Mouse (Mus musculus): ENCODE measurements around the gene Rnf187. TPM values are rescaled to one million over a fixed set of nuclear protein-coding genes. Genes with fewer than 3 reads are reported as not detected.

The Rnf187 gene
- polyA plus RNA-seq, 1 experiment from 2014 or later: 168 TPM

DNA sequence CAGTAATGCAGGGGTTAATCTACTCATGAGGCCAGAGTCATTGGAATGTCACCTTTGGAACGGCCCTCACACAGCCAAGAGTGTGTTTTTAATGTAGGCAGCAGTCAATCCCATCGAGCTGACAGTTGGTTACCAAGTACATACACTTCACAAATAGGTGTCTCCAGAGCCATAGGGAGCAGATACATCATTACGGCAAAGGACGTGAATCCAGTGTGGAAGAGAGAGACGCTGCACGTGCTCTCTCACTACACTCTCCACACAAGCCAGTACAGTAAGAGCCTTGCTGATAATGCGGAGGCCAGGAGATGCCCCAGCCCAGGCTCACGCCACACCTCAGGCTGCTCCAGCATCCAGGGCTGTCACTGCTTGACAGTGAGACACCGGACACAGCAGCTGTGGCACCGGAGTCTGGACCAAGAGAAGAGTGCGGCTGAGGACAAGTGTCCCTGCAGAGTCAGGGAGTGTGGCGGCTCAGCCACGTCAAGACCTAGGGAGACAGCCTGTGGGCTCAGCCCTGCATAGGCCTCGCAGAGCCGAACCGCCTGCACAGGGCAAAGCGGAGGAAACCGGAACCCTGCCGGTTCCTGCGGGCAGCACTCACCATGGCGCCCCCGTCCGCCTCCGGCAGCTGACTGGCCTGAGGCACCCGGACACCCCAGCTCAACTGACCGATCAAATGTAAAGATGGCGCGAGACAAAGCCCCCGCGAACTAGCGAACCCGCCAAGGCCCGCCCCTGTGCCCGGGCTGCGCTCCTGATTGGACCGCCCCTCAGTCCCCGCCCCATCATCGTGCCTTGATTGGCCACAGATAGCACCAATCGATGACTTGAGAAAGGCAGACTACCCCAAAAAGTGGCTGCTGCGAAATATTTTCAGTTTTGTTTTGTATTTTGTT, 35.0 kb downstream of the Rnf187 start, which contains the start of gene Zfp39:
Zfp39 (minus strand) TSS at position 715 of the 899 bp plus-strand sequence.
- peak within 1 kb of the TSS; percentile 66 for H3K4me2 ChIP-seq (replicated peaks; ENCODE audit: low read depth, low read length)
- H3K27me3 ChIP-seq (replicated peaks; ENCODE audit: insufficient read depth, low read length): no peaks in the 10 kb centered on the region
- 4% methylated on average over 37 of the region's 40 CpGs for WGBS
- peaks cover 8% of the 10 kb centered on the region; the same call in 1 of the 2 replicates for H3K36me3 ChIP-seq (ENCODE audit: insufficient read depth, low read length)
- H3K9ac ChIP-seq (replicated peaks; ENCODE audit: low read depth): peak within 1 kb of the TSS; percentile 51
- ATAC-seq (peak; percentile 98), DNase-seq (ENCODE audit: low spot score) (peak; percentile 96)
- TF ChIP-seq CTCF (IDR thresholded peaks at IDR 0.05): peak; percentile 35
- TF ChIP-seq EP300 (IDR thresholded peaks at IDR 0.05): no peak
- H3K4me3 ChIP-seq (ENCODE audit: low read depth, low read length): peak within 1 kb of the TSS; percentile 54
- H3K4me1 ChIP-seq (ENCODE audit: insufficient read depth, low read depth, low read length): peaks cover 3% of the 10 kb centered on the region; the same call in 1 of the 2 replicates
- peak within 1 kb of the TSS; percentile 79 for H3K27ac ChIP-seq (ENCODE audit: low read length)
- no peaks in the 10 kb centered on the region for H3K9me3 ChIP-seq (ENCODE audit: low read length)

- H3K4me1 ChIP-seq (ENCODE audit: insufficient read depth, low read depth, low read length): peaks cover 3% of the 10 kb centered on the region; the same call in 1 of the 2 replicates
- no peak for ATAC-seq
- TF ChIP-seq EP300 (IDR thresholded peaks at IDR 0.05) (no peak), CTCF (IDR thresholded peaks at IDR 0.05) (no peak)
- H3K9ac ChIP-seq (replicated peaks; ENCODE audit: low read depth): no peak overlapping the region
- no peaks in the 10 kb centered on the region for H3K27me3 ChIP-seq (replicated peaks; ENCODE audit: insufficient read depth, low read length)
- H3K27ac ChIP-seq (ENCODE audit: low read length): no peak overlapping the region
- DNase-seq (ENCODE audit: low spot score): no peak
- H3K9me3 ChIP-seq (ENCODE audit: low read length): no peaks in the 10 kb centered on the region
- H3K4me3 ChIP-seq (ENCODE audit: low read depth, low read length): no peak overlapping the region
- H3K4me2 ChIP-seq (replicated peaks; ENCODE audit: low read depth, low read length): no peak overlapping the region
- H3K36me3 ChIP-seq (ENCODE audit: insufficient read depth, low read length): peaks cover 12% of the 10 kb centered on the region
These were observed 37.6 kb downstream of the Rnf187 start for GRCm38 (mm10) chr11:58901080-58901479.

DNA sequence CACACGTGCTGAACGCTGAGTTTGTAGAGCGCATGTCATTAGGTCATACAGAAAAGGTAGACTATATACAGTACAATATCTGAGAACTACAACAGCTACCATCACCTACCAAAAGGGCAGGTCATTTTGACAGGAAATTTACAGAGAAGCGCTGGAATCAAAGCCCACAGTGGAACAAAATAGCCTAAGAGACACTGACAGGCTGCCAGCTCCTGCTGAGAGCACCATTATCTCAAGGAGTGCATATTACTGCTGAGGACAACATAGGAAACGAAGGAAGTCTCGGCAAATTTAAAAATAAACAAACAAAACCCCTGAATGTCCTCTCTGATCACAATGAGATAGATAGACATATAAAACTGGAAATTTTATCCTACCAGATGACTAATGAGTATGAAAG, 41.2 kb downstream of the Rnf187 start:
- Histone ChIP-seq H3K4me3 (ENCODE audit: low read depth, low read length) (no peak overlapping the region), H3K4me1 (ENCODE audit: insufficient read depth, low read depth, low read length) (no peaks in the 10 kb centered on the region), H3K9me3 (ENCODE audit: low read length) (no peaks in the 10 kb centered on the region), H3K36me3 (ENCODE audit: insufficient read depth, low read length) (peaks cover 21% of the 10 kb centered on the region), H3K27ac (ENCODE audit: low read length) (no peak overlapping the region), H3K27me3 (replicated peaks; ENCODE audit: insufficient read depth, low read length) (no peaks in the 10 kb centered on the region), H3K9ac (replicated peaks; ENCODE audit: low read depth) (no peak overlapping the region), H3K4me2 (replicated peaks; ENCODE audit: low read depth, low read length) (no peak overlapping the region)
- WGBS: 64% methylated on average over 6 of the region's 6 CpGs
- TF ChIP-seq CTCF (IDR thresholded peaks at IDR 0.05) (no peak), EP300 (IDR thresholded peaks at IDR 0.05) (no peak)
- ATAC-seq: no peak
- DNase-seq (ENCODE audit: low spot score): no peak

DNA sequence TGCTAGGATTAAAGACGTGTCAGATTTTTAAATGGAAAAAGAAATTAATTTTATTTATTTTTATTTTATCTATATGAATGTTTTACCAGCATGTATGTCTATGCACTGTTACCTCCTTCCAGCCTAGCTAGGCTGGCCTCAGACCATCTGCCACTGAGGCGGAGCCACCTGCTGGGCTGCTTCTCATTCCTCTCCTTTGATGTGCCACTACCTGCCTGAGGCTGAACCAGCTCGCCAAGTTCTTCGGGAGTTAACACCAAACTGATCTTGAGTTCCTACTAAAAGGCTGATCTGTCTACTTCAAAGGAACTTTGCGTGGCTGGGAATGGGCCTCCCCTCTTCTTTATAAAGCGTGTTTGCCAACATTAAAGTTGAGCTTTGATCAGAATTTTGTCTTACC, 44.3 kb downstream of the Rnf187 start:
- Histone ChIP-seq H3K4me1 (ENCODE audit: insufficient read depth, low read depth, low read length) (no peaks in the 10 kb centered on the region), H3K27ac (ENCODE audit: low read length) (no peak overlapping the region), H3K4me3 (ENCODE audit: low read depth, low read length) (no peak overlapping the region), H3K4me2 (replicated peaks; ENCODE audit: low read depth, low read length) (no peak overlapping the region), H3K9me3 (ENCODE audit: low read length) (no peaks in the 10 kb centered on the region), H3K27me3 (replicated peaks; ENCODE audit: insufficient read depth, low read length) (no peaks in the 10 kb centered on the region), H3K9ac (replicated peaks; ENCODE audit: low read depth) (no peak overlapping the region), H3K36me3 (ENCODE audit: insufficient read depth, low read length) (peaks cover 35% of the 10 kb centered on the region)
- WGBS: 68% methylated on average over 6 of the region's 6 CpGs
- ATAC-seq (no peak), DNase-seq (ENCODE audit: low spot score) (no peak)
- no peak for TF ChIP-seq EP300 (IDR thresholded peaks at IDR 0.05)
- TF ChIP-seq CTCF (IDR thresholded peaks at IDR 0.05): no peak

DNA sequence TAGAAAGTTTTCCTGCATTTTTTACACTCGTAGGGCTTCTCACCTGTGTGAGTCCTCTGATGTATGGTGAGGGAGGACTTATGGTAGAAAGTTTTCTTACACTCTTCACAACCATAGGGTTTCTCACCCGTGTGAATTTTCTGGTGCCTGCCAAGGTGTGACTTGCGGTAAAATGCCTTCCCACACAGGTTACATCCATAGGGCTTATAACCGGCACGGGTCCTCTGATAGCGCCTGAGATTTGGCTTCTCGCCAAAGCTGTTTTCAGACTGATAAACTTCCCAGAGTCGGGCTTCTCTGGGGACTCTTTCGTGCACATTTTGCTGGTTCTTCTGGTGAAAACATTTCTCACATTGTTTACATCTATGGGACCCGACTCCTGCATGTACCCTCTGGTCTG, 48.2 kb downstream of the Rnf187 start:
- Histone ChIP-seq H3K9ac (replicated peaks; ENCODE audit: low read depth) (no peak overlapping the region), H3K4me1 (ENCODE audit: insufficient read depth, low read depth, low read length) (no peaks in the 10 kb centered on the region), H3K27ac (ENCODE audit: low read length) (no peak overlapping the region), H3K36me3 (ENCODE audit: insufficient read depth, low read length) (peaks cover 38% of the 10 kb centered on the region), H3K4me2 (replicated peaks; ENCODE audit: low read depth, low read length) (no peak overlapping the region), H3K27me3 (replicated peaks; ENCODE audit: insufficient read depth, low read length) (no peaks in the 10 kb centered on the region), H3K4me3 (ENCODE audit: low read depth, low read length) (no peak overlapping the region), H3K9me3 (ENCODE audit: low read length) (no peaks in the 10 kb centered on the region)
- ATAC-seq: no peak
- 79% methylated on average over 10 of the region's 10 CpGs for WGBS
- no peak for DNase-seq (ENCODE audit: low spot score)
- TF ChIP-seq EP300 (IDR thresholded peaks at IDR 0.05) (no peak), CTCF (IDR thresholded peaks at IDR 0.05) (no peak)

- TF ChIP-seq EP300 (IDR thresholded peaks at IDR 0.05) (no peak), CTCF (IDR thresholded peaks at IDR 0.05) (no peak)
- peaks cover 13% of the 10 kb centered on the region; the same call in 1 of the 2 replicates for H3K36me3 ChIP-seq (ENCODE audit: insufficient read depth, low read length)
- 78% methylated on average over 8 of the region's 8 CpGs for WGBS
These were observed 55.0 kb downstream of the Rnf187 start for GRCm38 (mm10) chr11:58883756-58884155.

More at GRCm38 (mm10) chr11:58883756-58884155, 55.0 kb downstream of the Rnf187 start:
- no peaks in the 10 kb centered on the region for H3K9me3 ChIP-seq (ENCODE audit: low read length)
- H3K27ac ChIP-seq (ENCODE audit: low read length): no peak overlapping the region
- H3K4me2 ChIP-seq (replicated peaks; ENCODE audit: low read depth, low read length): no peak overlapping the region
- H3K27me3 ChIP-seq (replicated peaks; ENCODE audit: insufficient read depth, low read length): no peaks in the 10 kb centered on the region
- H3K9ac ChIP-seq (replicated peaks; ENCODE audit: low read depth): no peak overlapping the region
- H3K4me3 ChIP-seq (ENCODE audit: low read depth, low read length): no peak overlapping the region
- ATAC-seq (no peak), DNase-seq (ENCODE audit: low spot score) (no peak)
- no peaks in the 10 kb centered on the region for H3K4me1 ChIP-seq (ENCODE audit: insufficient read depth, low read depth, low read length)

Small RNA genes lying within 50 kb of the gene (microRNA-seq; reads per million reads assigned to microRNA genes)
- not detected for gene Gm44313

Other genes starting within 250 kb of the Rnf187 start
- not detected in 2 replicates for gene Olfr319, start 239.8 kb downstream of the Rnf187 start, polyA plus RNA-seq (2015; fragmentation: Nextera tagmentation; extraction: Ambion mirVana)
- gene Olfr318, start 214.9 kb downstream of the Rnf187 start, polyA plus RNA-seq (2015; fragmentation: Nextera tagmentation; extraction: Ambion mirVana): not detected in 2 replicates
- not detected in 2 replicates for gene Olfr317, start 199.7 kb downstream of the Rnf187 start, polyA plus RNA-seq (2015; fragmentation: Nextera tagmentation; extraction: Ambion mirVana)
- gene Olfr316, start 186.2 kb downstream of the Rnf187 start, polyA plus RNA-seq (2015; fragmentation: Nextera tagmentation; extraction: Ambion mirVana): not detected in 2 replicates
- not detected in 2 replicates for gene Olfr315, start 165.7 kb downstream of the Rnf187 start, polyA plus RNA-seq (2015; fragmentation: Nextera tagmentation; extraction: Ambion mirVana)
- not detected in 2 replicates for gene Olfr314, start 156.0 kb downstream of the Rnf187 start, polyA plus RNA-seq (2015; fragmentation: Nextera tagmentation; extraction: Ambion mirVana)
- 31.4 and 36.1 TPM in 2 replicates for gene Fam183b, start 137.0 kb downstream of the Rnf187 start, polyA plus RNA-seq (2015; fragmentation: Nextera tagmentation; extraction: Ambion mirVana)
- gene Olfr313, start 123.9 kb downstream of the Rnf187 start, polyA plus RNA-seq (2015; fragmentation: Nextera tagmentation; extraction: Ambion mirVana): not detected in 2 replicates
- gene Olfr312, start 109.7 kb downstream of the Rnf187 start, polyA plus RNA-seq (2015; fragmentation: Nextera tagmentation; extraction: Ambion mirVana): not detected in 2 replicates
- gene Olfr311, start 99.7 kb downstream of the Rnf187 start, polyA plus RNA-seq (2015; fragmentation: Nextera tagmentation; extraction: Ambion mirVana): not detected in 2 replicates
- gene Gm12258, start 91.8 kb downstream of the Rnf187 start, polyA plus RNA-seq (2015; fragmentation: Nextera tagmentation; extraction: Ambion mirVana): 5.4 and 5.5 TPM in 2 replicates
- 3.2 and 4.0 TPM in 2 replicates for gene 2810021J22Rik, start 71.7 kb downstream of the Rnf187 start, polyA plus RNA-seq (2015; fragmentation: Nextera tagmentation; extraction: Ambion mirVana)
- 2.4 and 2.8 TPM in 2 replicates for gene Zfp39, start 34.7 kb downstream of the Rnf187 start, polyA plus RNA-seq (2015; fragmentation: Nextera tagmentation; extraction: Ambion mirVana)
- gene Btnl10, start 21.0 kb downstream of the Rnf187 start, polyA plus RNA-seq (2015; fragmentation: Nextera tagmentation; extraction: Ambion mirVana): 0.05 and 0.12 TPM in 2 replicates
- gene Hist3h2ba, start 10.0 kb upstream of the Rnf187 start, polyA plus RNA-seq (2015; fragmentation: Nextera tagmentation; extraction: Ambion mirVana): 2.6 TPM in 2 replicates
- gene Hist3h2a, start 15.8 kb upstream of the Rnf187 start, polyA plus RNA-seq (2015; fragmentation: Nextera tagmentation; extraction: Ambion mirVana): 21.6 and 28.6 TPM in 2 replicates
- gene Trim17, start 15.8 kb upstream of the Rnf187 start, polyA plus RNA-seq (2015; fragmentation: Nextera tagmentation; extraction: Ambion mirVana): 0.62 and 0.83 TPM in 2 replicates
- 19.1 and 20.2 TPM in 2 replicates for gene Trim11, start 39.2 kb upstream of the Rnf187 start, polyA plus RNA-seq (2015; fragmentation: Nextera tagmentation; extraction: Ambion mirVana)
- 0.92 and 1.5 TPM in 2 replicates for gene Obscn, start 197.5 kb upstream of the Rnf187 start, polyA plus RNA-seq (2015; fragmentation: Nextera tagmentation; extraction: Ambion mirVana)
- gene Iba57, start 224.8 kb upstream of the Rnf187 start, polyA plus RNA-seq (2015; fragmentation: Nextera tagmentation; extraction: Ambion mirVana): 3.1 and 3.9 TPM in 2 replicates
- 1.8 and 2.5 TPM in 2 replicates for gene Gjc2, start 244.3 kb upstream of the Rnf187 start, polyA plus RNA-seq (2015; fragmentation: Nextera tagmentation; extraction: Ambion mirVana)

All from lung, postnatal 0 days (tissue).